Mouse (Mus musculus): Measurements from ENCODE around the gene Gm5129.
A peak's percentile ranks its signal among the peaks of the same experiment; 100 is the strongest.
"Not testable (repeated sequence)": the region's sequence is repeated elsewhere in the genome, so short reads cannot be mapped to it uniquely, and the experiment has no call there.

The Gm5129 gene

GRCm38 (mm10) chr5:29726070-29726469, 9.7 kb downstream of the Gm5129 start:
- not testable (repeated sequence) for DNase-seq (ENCODE audit: low spot score in 2 of 2)

- DNase-seq (ENCODE audit: low spot score in 2 of 2) = no peak
Measured at GRCm38 (mm10) chr5:29725369-29725768, 10.4 kb downstream of the Gm5129 start.

- DNase-seq (ENCODE audit: low spot score in 2 of 2) = no peak
Measured at GRCm38 (mm10) chr5:29721159-29721558, 14.6 kb downstream of the Gm5129 start.

GRCm38 (mm10) chr5:29712906-29713305, 22.8 kb downstream of the Gm5129 start:
- no peak for DNase-seq (ENCODE audit: low spot score in 2 of 2)

- no peak for DNase-seq (ENCODE audit: low spot score in 2 of 2)
Measured at GRCm38 (mm10) chr5:29711631-29712030, 24.1 kb downstream of the Gm5129 start.

- peak; percentile 11 to 15 for DNase-seq (ENCODE audit: low spot score in 2 of 2)
Measured at GRCm38 (mm10) chr5:29708258-29708657, 27.5 kb downstream of the Gm5129 start.

GRCm38 (mm10) chr5:29707241-29707640, 28.5 kb downstream of the Gm5129 start:
- no peak for DNase-seq (ENCODE audit: low spot score in 2 of 2)

GRCm38 (mm10) chr5:29699520-29700202, 36.1 kb downstream of the Gm5129 start:
- DNase-seq (ENCODE audit: low spot score in 2 of 2) = no peak

GRCm38 (mm10) chr5:29698493-29698892, 37.2 kb downstream of the Gm5129 start:
- no peak for DNase-seq (ENCODE audit: low spot score in 2 of 2)

GRCm38 (mm10) chr5:29688352-29688751, 47.4 kb downstream of the Gm5129 start:
- DNase-seq (ENCODE audit: low spot score in 2 of 2) = no peak

- DNase-seq (ENCODE audit: low spot score in 2 of 2) = no peak
Measured at GRCm38 (mm10) chr5:29687671-29688070, 48.1 kb downstream of the Gm5129 start.

All from heart, adult 9 months (tissue).